Mouse (Mus musculus): ENCODE data around the gene Ece1.
A peak's percentile ranks its signal among the peaks of the same experiment; 100 is the strongest.
"Not testable (repeated sequence)": the region's sequence is repeated elsewhere in the genome, so short reads cannot be mapped to it uniquely, and the experiment has no call there.

Ece1 gene

GRCm38 (mm10) chr4:137941871-137942781 lies 80.1 kb downstream of the Ece1 start:
- no peak for DNase-seq (ENCODE audit: low read depth, low spot score)

- no peak for DNase-seq (ENCODE audit: low read depth, low spot score)
These were observed 80.9 kb downstream of the Ece1 start for GRCm38 (mm10) chr4:137942782-137943486.

GRCm38 (mm10) chr4:137943540-137943939 lies 81.5 kb downstream of the Ece1 start:
- no peak for DNase-seq (ENCODE audit: low read depth, low spot score)

GRCm38 (mm10) chr4:137945376-137945775 lies 83.3 kb downstream of the Ece1 start:
- no peak for DNase-seq (ENCODE audit: low read depth, low spot score)

- DNase-seq (ENCODE audit: low read depth, low spot score), result no peak
These were observed 84.4 kb downstream of the Ece1 start for GRCm38 (mm10) chr4:137946419-137946818.

- no peak for DNase-seq (ENCODE audit: low read depth, low spot score)
These were observed 90.8 kb downstream of the Ece1 start for GRCm38 (mm10) chr4:137952840-137953239.

- no peak for DNase-seq (ENCODE audit: low read depth, low spot score)
These were observed 92.1 kb downstream of the Ece1 start for GRCm38 (mm10) chr4:137954184-137954583.

- no peak for DNase-seq (ENCODE audit: low read depth, low spot score)
These were observed 92.9 kb downstream of the Ece1 start for GRCm38 (mm10) chr4:137954926-137955396.

- DNase-seq (ENCODE audit: low read depth, low spot score), result no peak
These were observed 94.2 kb downstream of the Ece1 start for GRCm38 (mm10) chr4:137956260-137956659.

GRCm38 (mm10) chr4:137959889-137960665 lies 98.0 kb downstream of the Ece1 start:
- no peak for DNase-seq (ENCODE audit: low read depth, low spot score)

GRCm38 (mm10) chr4:137960757-137961156 lies 98.7 kb downstream of the Ece1 start:
- DNase-seq (ENCODE audit: low read depth, low spot score), result no peak

- DNase-seq (ENCODE audit: low read depth, low spot score), result no peak
These were observed 100.8 kb downstream of the Ece1 start for GRCm38 (mm10) chr4:137962643-137963350.

- no peak for DNase-seq (ENCODE audit: low read depth, low spot score)
These were observed 101.4 kb downstream of the Ece1 start for GRCm38 (mm10) chr4:137963431-137963830.

- DNase-seq (ENCODE audit: low read depth, low spot score), result peak; percentile 40
These were observed 102.0 kb downstream of the Ece1 start for GRCm38 (mm10) chr4:137963881-137964584.

GRCm38 (mm10) chr4:137964585-137964930 lies 102.5 kb downstream of the Ece1 start:
- DNase-seq (ENCODE audit: low read depth, low spot score), result no peak

- DNase-seq (ENCODE audit: low read depth, low spot score), result peak; percentile 61
These were observed 106.2 kb downstream of the Ece1 start for GRCm38 (mm10) chr4:137968203-137968602.

- not testable (repeated sequence) for DNase-seq (ENCODE audit: low read depth, low spot score)
These were observed 108.7 kb downstream of the Ece1 start for GRCm38 (mm10) chr4:137970623-137971199.

- DNase-seq (ENCODE audit: low read depth, low spot score), result not testable (repeated sequence)
These were observed 112.9 kb downstream of the Ece1 start for GRCm38 (mm10) chr4:137974856-137975432.

GRCm38 (mm10) chr4:137979066-137979644 lies 117.1 kb downstream of the Ece1 start:
- not testable (repeated sequence) for DNase-seq (ENCODE audit: low read depth, low spot score)
